Mouse (Mus musculus) spleen, postnatal 4 days (tissue): ENCODE results near the gene Tapbp.

Experiments used
- DNase-seq, 2 experiments: peaks; one replicate each; pipeline ENCODE4 v3.0.0; 2022; ENCODE audit warnings: low spot score in 2 of 2

Tapbp gene

GRCm38 (mm10) chr17:33920282-33921097, 4.8 kb downstream of the Tapbp start:
- peak; percentile 89 to 95 for DNase-seq

- no peak for DNase-seq
Measured at GRCm38 (mm10) chr17:33921361-33921760, 5.7 kb downstream of the Tapbp start.

- peak; percentile 72 to 88 for DNase-seq
Measured at GRCm38 (mm10) chr17:33924577-33925283, 9.0 kb downstream of the Tapbp start.

- DNase-seq: no peak
Measured at GRCm38 (mm10) chr17:33925406-33926116, 9.9 kb downstream of the Tapbp start.

- DNase-seq: peak in 1 of 2 experiments; percentile 69
Measured at GRCm38 (mm10) chr17:33926207-33926932, 10.7 kb downstream of the Tapbp start.

- no peak for DNase-seq
Measured at GRCm38 (mm10) chr17:33928251-33928947, 12.7 kb downstream of the Tapbp start.

GRCm38 (mm10) chr17:33929371-33930279, 13.9 kb downstream of the Tapbp start, which contains the start of gene Rgl2:
Rgl2 (plus strand) TSS chr17:33929543.
- DNase-seq: peak; percentile 97 to 99

- DNase-seq: peak in 1 of 2 experiments; percentile 82
Measured at GRCm38 (mm10) chr17:33930280-33931158, 14.8 kb downstream of the Tapbp start.

GRCm38 (mm10) chr17:33931159-33931866, 15.6 kb downstream of the Tapbp start:
- DNase-seq: peak in 1 of 2 experiments; percentile 67

GRCm38 (mm10) chr17:33931947-33932346, 16.2 kb downstream of the Tapbp start:
- DNase-seq: peak in 1 of 2 experiments; percentile 65

GRCm38 (mm10) chr17:33932448-33932847, 16.7 kb downstream of the Tapbp start:
- peak in 1 of 2 experiments; percentile 63 for DNase-seq

- peak in 1 of 2 experiments; percentile 60 for DNase-seq
Measured at GRCm38 (mm10) chr17:33932970-33933369, 17.3 kb downstream of the Tapbp start.

- peak in 1 of 2 experiments; percentile 64 for DNase-seq
Measured at GRCm38 (mm10) chr17:33935422-33936055, 19.8 kb downstream of the Tapbp start.

- no peak for DNase-seq
Measured at GRCm38 (mm10) chr17:33936993-33937392, 21.3 kb downstream of the Tapbp start.

- DNase-seq: no peak
Measured at GRCm38 (mm10) chr17:33938783-33939182, 23.1 kb downstream of the Tapbp start.

- peak; percentile 84 to 92 for DNase-seq
Measured at GRCm38 (mm10) chr17:33940206-33940805, 24.6 kb downstream of the Tapbp start, which contains the start of the genes Pfdn6 and Wdr46. Pfdn6 (minus strand) TSS chr17:33940343. Wdr46 (plus strand) TSS chr17:33940660.

- DNase-seq: peak in 1 of 2 experiments; percentile 75
Measured at GRCm38 (mm10) chr17:33940981-33941380, 25.3 kb downstream of the Tapbp start.
